Mouse (Mus musculus) lung, adult 2 months (tissue): ENCODE measurements around the gene Tmem115.

Experiments
- CTCF ChIP-seq: fragments of 200-500 bp; IDR thresholded peaks from 2 replicates; pipeline ENCODE4 v1.5.1; 2011; ENCODE audit warnings: mild to moderate bottlenecking, low read length, control low read depth; ENCODE audit not compliant: insufficient read depth
- POLR2A ChIP-seq: fragments of 200-500 bp; IDR thresholded peaks from 2 replicates; pipeline ENCODE4 v1.6.1; 2011; ENCODE audit warnings: low read depth, mild to moderate bottlenecking, control low read depth, low read length, borderline replicate concordance; ENCODE audit errors: extremely low read depth

DNA sequence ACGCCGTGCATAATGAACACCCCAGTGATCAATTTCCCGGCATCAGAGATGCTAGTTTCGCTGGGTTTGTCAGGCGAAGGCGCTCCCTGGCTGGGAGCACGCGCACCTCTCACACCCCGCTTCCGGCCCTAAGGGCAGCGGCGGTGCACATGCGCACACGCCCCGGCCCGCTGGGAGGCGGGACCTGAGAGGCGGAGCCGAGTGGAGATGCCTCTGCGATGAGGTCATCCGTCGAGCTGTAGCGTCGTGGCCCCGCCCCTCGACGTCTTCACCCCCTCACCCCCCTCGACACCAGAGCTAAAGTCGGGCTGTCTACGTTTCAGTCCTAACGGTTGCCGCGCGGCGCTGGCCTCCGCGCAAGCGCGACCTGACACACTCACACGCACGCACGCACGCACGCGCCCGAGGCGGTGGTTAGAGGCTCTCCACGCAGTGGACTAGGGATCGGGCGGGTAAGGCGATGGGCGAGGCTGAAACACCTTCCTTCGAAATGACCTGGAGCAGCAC, 20.6 kb downstream of the Tmem115 start:
- TF ChIP-seq CTCF (no peak), POLR2A (peak; percentile 86)
